Mouse (Mus musculus) MEL (cell line): ENCODE measurements around the gene Tgm1. TPM values are rescaled to one million over a fixed set of nuclear protein-coding genes. Genes with fewer than 3 reads are reported as not detected.

Source experiments
- DNase-seq: peaks from one replicate; pipeline ENCODE4 v3.0.0; 2011; ENCODE audit warnings: low read depth, low spot score
- H3K27ac ChIP-seq: 2 replicates; pipeline ENCODE4 v1.5.1; 2012; ENCODE audit warnings: low read depth, mild to moderate bottlenecking, control low read depth, low read length, moderate library complexity; ENCODE audit not compliant: control insufficient read depth
- H3K27me3 ChIP-seq, 2 experiments: fragments of 150-350 bp in 1 of 2; sonication (generic) in 1 of 2; 2 replicates each; pipeline ENCODE4 v1.6.1; 2012; ENCODE audit warnings: low read length in 2 of 2, mild to moderate bottlenecking in 2 of 2, improper control_type of control experiment in 1 of 2, moderate library complexity in 1 of 2; ENCODE audit not compliant: insufficient read depth in 2 of 2, control insufficient read depth in 1 of 2
- H3K36me3 ChIP-seq, 2 experiments: 2 replicates each; pipeline ENCODE4 v1.6.1; 2012 to 2014; ENCODE audit warnings: low read length in 2 of 2, improper control_type of control experiment in 1 of 2, inconsistent platforms in 1 of 2, mild to moderate bottlenecking in 1 of 2; ENCODE audit not compliant: insufficient read depth in 2 of 2, control insufficient read depth in 1 of 2
- H3K4me1 ChIP-seq, 2 experiments: fragments of 150-350 bp in 1 of 2; sonication (generic) in 1 of 2; 2 replicates each; pipeline ENCODE4 v1.6.1; 2012; ENCODE audit warnings: low read length in 2 of 2, improper control_type of control experiment in 1 of 2, mild to moderate bottlenecking in 1 of 2; ENCODE audit not compliant: insufficient read depth in 2 of 2, control insufficient read depth in 1 of 2
- H3K4me3 ChIP-seq, 2 experiments: fragments of 150-350 bp in 1 of 2; sonication (generic) in 1 of 2; 2 replicates each; pipeline ENCODE4 v1.5.1; 2012; ENCODE audit warnings: low read depth in 2 of 2, low read length in 2 of 2, mild to moderate bottlenecking in 2 of 2, moderate library complexity in 2 of 2, control low read depth in 1 of 2, improper control_type of control experiment in 1 of 2; ENCODE audit not compliant: control insufficient read depth in 1 of 2, insufficient read depth in 1 of 2
- H3K79me2 ChIP-seq: 2 replicates; pipeline ENCODE4 v1.6.1; 2012; ENCODE audit warnings: mild to moderate bottlenecking, low read length, moderate library complexity; ENCODE audit not compliant: control insufficient read depth, poor library complexity, insufficient read depth
- H3K9ac ChIP-seq: 2 replicates; pipeline ENCODE4 v1.6.1; 2012; ENCODE audit warnings: low read depth, mild to moderate bottlenecking, control low read depth, low read length, moderate library complexity; ENCODE audit not compliant: control insufficient read depth, poor library complexity, severe bottlenecking
- H3K9me3 ChIP-seq: fragments of 150-350 bp; sonication (generic); replicated peaks from 2 replicates; pipeline ENCODE4 v1.6.1; 2012; ENCODE audit warnings: mild to moderate bottlenecking, low read length, improper control_type of control experiment, moderate library complexity; ENCODE audit not compliant: insufficient read depth
- CHD2 ChIP-seq: IDR thresholded peaks from 2 replicates; pipeline ENCODE4 v1.6.1; 2011; ENCODE audit warnings: low read length, improper control_type of control experiment
- CTCF ChIP-seq, 3 experiments: IDR thresholded peaks in 2 of 3; conservative IDR thresholded peaks in 1 of 3; 2 replicates each; pipeline ENCODE4 v1.5.1; 2011 to 2012; ENCODE audit warnings: low read length in 3 of 3, low read depth in 2 of 3, mild to moderate bottlenecking in 2 of 3, improper control_type of control experiment in 1 of 3, inconsistent platforms in 1 of 3, mixed read lengths in 1 of 3, moderate library complexity in 1 of 3; ENCODE audit not compliant: control insufficient read depth in 1 of 3, insufficient read depth in 1 of 3, poor library complexity in 1 of 3, severe bottlenecking in 1 of 3
- E2F4 ChIP-seq: IDR thresholded peaks from 2 replicates; pipeline ENCODE4 v1.6.1; 2011; ENCODE audit warnings: low read depth, low read length, improper control_type of control experiment, borderline replicate concordance
- ELF1 ChIP-seq: IDR thresholded peaks from 2 replicates; pipeline ENCODE4 v1.6.1; 2014; ENCODE audit warnings: low read depth, mild to moderate bottlenecking, inconsistent platforms, low read length, improper control_type of control experiment, moderate library complexity
- ETS1 ChIP-seq: IDR thresholded peaks from 2 replicates; pipeline ENCODE4 v1.6.1; 2012; ENCODE audit warnings: low read depth, mild to moderate bottlenecking, inconsistent platforms, low read length, improper control_type of control experiment, moderate library complexity
- KAT2A ChIP-seq: conservative IDR thresholded peaks from 2 replicates; pipeline ENCODE4 v1.6.1; 2012; ENCODE audit warnings: low read depth, low read length, improper control_type of control experiment, inconsistent platforms
- MAX ChIP-seq: IDR thresholded peaks from 2 replicates; pipeline ENCODE4 v1.6.1; 2011; ENCODE audit warnings: low read length, improper control_type of control experiment
- MAZ ChIP-seq: IDR thresholded peaks from 2 replicates; pipeline ENCODE4 v1.6.1; 2012; ENCODE audit warnings: low read depth, mild to moderate bottlenecking, inconsistent platforms, low read length, improper control_type of control experiment
- MXI1 ChIP-seq: IDR thresholded peaks from 2 replicates; pipeline ENCODE4 v1.6.1; 2011; ENCODE audit warnings: mild to moderate bottlenecking, low read depth, low read length, improper control_type of control experiment
- MYC ChIP-seq: IDR thresholded peaks from 2 replicates; pipeline ENCODE4 v1.6.1; 2011; ENCODE audit warnings: low read depth, mild to moderate bottlenecking, low read length, improper control_type of control experiment, moderate library complexity
- NRF1 ChIP-seq: IDR thresholded peaks from 2 replicates; pipeline ENCODE4 v1.6.1; 2014; ENCODE audit warnings: low read depth, mild to moderate bottlenecking, inconsistent platforms, low read length, improper control_type of control experiment, moderate library complexity; ENCODE audit not compliant: poor library complexity, insufficient read depth, severe bottlenecking
- POLR2AphosphoS5 ChIP-seq: IDR thresholded peaks from 2 replicates; pipeline ENCODE4 v1.6.1; 2012; ENCODE audit warnings: low read depth, borderline replicate concordance, mild to moderate bottlenecking, inconsistent platforms, low read length, moderate library complexity, mixed read lengths
- RAD21 ChIP-seq: IDR thresholded peaks from 2 replicates; pipeline ENCODE4 v1.6.1; 2011; ENCODE audit warnings: mild to moderate bottlenecking, low read depth, low read length, improper control_type of control experiment
- RCOR1 ChIP-seq: IDR thresholded peaks from 2 replicates; pipeline ENCODE4 v1.6.1; 2012; ENCODE audit warnings: low read depth, mild to moderate bottlenecking, inconsistent platforms, low read length, improper control_type of control experiment
- SMC3 ChIP-seq: IDR thresholded peaks from 2 replicates; pipeline ENCODE4 v1.6.1; 2011; ENCODE audit warnings: low read depth, low read length, improper control_type of control experiment
- TBP ChIP-seq: IDR thresholded peaks from 2 replicates; pipeline ENCODE4 v1.8.0; 2011; ENCODE audit warnings: low read depth, low read length, improper control_type of control experiment
- TCF12 ChIP-seq: IDR thresholded peaks from 2 replicates; pipeline ENCODE4 v1.6.1; 2014; ENCODE audit warnings: low read depth, mild to moderate bottlenecking, inconsistent platforms, low read length, improper control_type of control experiment, moderate library complexity
- UBTF ChIP-seq: IDR thresholded peaks from 2 replicates; pipeline ENCODE4 v1.6.1; 2012; ENCODE audit warnings: low read depth, mild to moderate bottlenecking, inconsistent platforms, low read length, improper control_type of control experiment, moderate library complexity, borderline replicate concordance; ENCODE audit not compliant: insufficient read depth
- USF2 ChIP-seq, 2 experiments: IDR thresholded peaks; 2 replicates each; pipeline ENCODE4 v1.6.1; 2011 to 2012; ENCODE audit warnings: improper control_type of control experiment in 2 of 2, low read length in 2 of 2, borderline replicate concordance in 1 of 2, inconsistent platforms in 1 of 2, low read depth in 1 of 2, mild to moderate bottlenecking in 1 of 2; ENCODE audit not compliant: insufficient read depth in 1 of 2
- ZC3H11A ChIP-seq: IDR thresholded peaks from 2 replicates; pipeline ENCODE4 v1.6.1; 2012; ENCODE audit warnings: low read depth, mild to moderate bottlenecking, inconsistent platforms, low read length, improper control_type of control experiment
- ZNF384 ChIP-seq: IDR thresholded peaks from 2 replicates; pipeline ENCODE4 v1.6.1; 2012; ENCODE audit warnings: low read depth, mild to moderate bottlenecking, inconsistent platforms, low read length, improper control_type of control experiment
- polyA plus RNA-seq, 2 experiments: library from polyadenylated mRNA; stranded (reverse) in 1 of 2; unstranded in 1 of 2; fragments of >175 nt in 1 of 2; fragments of >200 nt in 1 of 2; gene quantifications; 2 replicates each; pipeline versions ENCODE4 v1.2.1 to v1.2.4; 2012; ENCODE audit warnings: low replicate concordance in 2 of 2, low read depth in 1 of 2; ENCODE audit not compliant: insufficient read length in 2 of 2, insufficient read depth in 1 of 2, missing spikeins in 1 of 2
- total RNA-seq: library from RNA; depleted of rRNA; stranded (reverse); fragments of 300-350 nt; gene quantifications from 2 replicates; pipeline ENCODE4 v1.2.3, GENCODE M21; 2012

The Tgm1 gene
- total and polyA plus RNA-seq, 3 experiments: 6.2 to 11.4 TPM; not detected in 1

DNA sequence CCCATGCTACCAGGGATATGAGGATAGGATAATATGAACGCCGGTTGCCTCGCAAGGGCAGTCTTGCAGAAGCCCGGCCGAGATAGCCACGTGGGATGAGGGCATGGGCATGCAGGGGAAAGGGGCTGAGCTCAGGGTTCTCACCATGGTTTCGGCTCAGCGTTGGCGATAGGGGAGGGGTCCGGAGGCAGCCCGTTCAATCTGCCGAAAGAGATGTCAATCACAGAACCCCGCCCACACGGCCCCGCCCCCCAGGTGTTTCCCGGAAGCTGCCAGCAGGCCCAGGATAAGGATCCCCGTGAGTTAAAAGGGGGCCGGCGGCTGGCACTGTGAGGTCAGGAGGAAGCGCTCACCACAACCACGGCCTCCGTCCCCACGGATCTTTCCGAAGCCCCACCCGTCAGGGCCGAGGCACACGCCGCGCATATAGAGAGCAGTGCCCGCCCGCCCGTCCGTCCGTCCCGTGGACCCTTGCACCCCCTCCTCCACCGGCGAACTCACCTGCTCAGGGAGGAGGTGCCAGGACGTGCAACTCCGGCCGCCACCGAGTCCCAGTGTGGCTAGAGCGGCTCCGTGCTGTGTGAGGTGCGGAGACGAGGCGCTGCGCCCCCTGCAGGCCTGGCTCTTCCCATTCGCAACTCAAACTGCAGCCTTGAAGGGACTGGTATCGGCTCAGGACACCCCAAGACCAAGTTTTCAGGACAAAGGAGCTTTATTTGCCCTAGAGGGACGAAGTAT lies 8.1 kb upstream of the Tgm1 start, which contains the start of gene Rabggta (continued):
- TF ChIP-seq NRF1: no peak
- TF ChIP-seq MYC: peak; percentile 62
- TF ChIP-seq RCOR1: 0 out of 2 replicates have a peak, but pooled peaks have one; percentile 4
- no peak for TF ChIP-seq ZC3H11A

DNA sequence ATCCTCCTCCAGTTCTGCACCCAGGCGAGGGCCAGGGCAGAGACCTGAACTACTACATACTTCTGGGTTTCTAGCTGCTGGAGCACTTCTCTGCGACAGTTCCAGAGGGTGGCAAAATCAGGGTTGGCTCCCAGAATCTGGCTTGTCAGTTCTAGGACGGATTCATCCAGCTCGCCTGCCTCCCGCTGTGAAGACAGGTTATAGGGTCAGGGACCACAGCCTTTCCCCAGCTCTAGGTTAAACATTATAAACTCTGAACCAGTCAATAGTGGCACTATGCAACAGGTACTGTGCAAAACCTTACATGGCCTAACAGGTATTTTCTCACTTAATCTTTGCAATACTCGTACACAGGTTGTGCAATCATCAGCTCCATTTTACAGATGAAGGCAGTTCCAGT lies 7.3 kb upstream of the Tgm1 start:
- H3K36me3 ChIP-seq: peaks cover 0 to 14% of the 10 kb centered on the region in 2 experiments; a peak in 2 of 4 replicates
- no peak overlapping the region for H3K27ac ChIP-seq

DNA sequence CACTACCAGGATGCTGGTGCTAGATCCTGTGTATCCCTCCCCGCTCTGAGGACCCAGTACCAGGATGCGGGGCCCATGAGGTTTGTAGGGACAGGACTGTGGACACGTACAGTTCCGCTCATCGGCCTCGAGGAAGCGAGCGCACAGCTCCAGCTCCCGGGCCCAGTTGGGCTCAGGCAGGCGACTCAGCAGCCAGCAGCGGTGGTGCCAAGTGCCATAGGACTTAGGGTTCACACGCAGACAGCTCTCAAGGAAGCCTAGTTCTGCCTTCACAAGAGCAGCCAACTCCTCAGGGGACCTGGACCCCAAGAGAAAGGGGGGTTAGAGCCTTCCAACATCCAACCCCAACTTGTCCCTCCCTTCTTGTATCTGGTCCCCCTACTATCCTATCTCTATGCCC lies 6.9 kb upstream of the Tgm1 start:
- Histone ChIP-seq H3K36me3 (peaks cover 0 to 14% of the 10 kb centered on the region in 2 experiments; a peak in 2 of 4 replicates), H3K4me3 (no peak overlapping the region), H3K9ac (no peak overlapping the region), H3K79me2 (peaks cover 2% of the 10 kb centered on the region; the same call in 1 of the 2 replicates), H3K9me3 (no peaks in the 10 kb centered on the region), H3K4me1 (peaks cover 11 to 12% of the 10 kb centered on the region in 2 experiments), H3K27me3 (no peaks in the 10 kb centered on the region), H3K27ac (no peak overlapping the region)
- DNase-seq: no peak
- TF ChIP-seq CHD2: no peak

More for the DNA sequence above, 7.3 kb upstream of the Tgm1 start:
- no peak for DNase-seq
- no peaks in the 10 kb centered on the region for H3K9me3 ChIP-seq
- H3K4me1 ChIP-seq: peaks cover 11 to 12% of the 10 kb centered on the region in 2 experiments
- peak overlapping the region; percentile 83 for H3K9ac ChIP-seq
- H3K4me3 ChIP-seq: peak overlapping the region; percentile 84 to 90; a peak in 3 of 4 replicates
- H3K79me2 ChIP-seq: peaks cover 2% of the 10 kb centered on the region; the same call in 1 of the 2 replicates
- H3K27me3 ChIP-seq: no peaks in the 10 kb centered on the region
- TF ChIP-seq ETS1 (no peak), KAT2A (no peak), ZNF384 (no peak)

DNA sequence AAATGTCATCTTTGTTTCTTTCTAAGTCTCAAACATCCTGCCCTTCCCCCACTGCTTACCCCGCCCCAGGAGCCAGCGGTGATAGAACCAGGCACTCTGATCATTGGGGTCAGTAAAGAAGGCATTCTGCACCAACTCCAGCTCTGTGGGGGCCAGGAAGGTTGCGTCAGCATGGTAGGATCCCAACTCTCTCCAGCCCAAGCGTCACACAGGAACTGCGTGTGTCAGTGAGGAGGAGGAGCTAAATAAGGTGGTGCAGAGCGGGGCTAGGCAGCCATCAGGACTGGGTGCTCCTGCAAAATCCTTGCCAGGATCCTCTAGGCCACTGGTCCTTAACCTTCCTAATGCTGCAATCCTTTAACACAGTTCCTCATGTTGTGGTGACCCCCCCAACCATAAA lies 6.0 kb upstream of the Tgm1 start:
- Histone ChIP-seq H3K4me3 (no peak overlapping the region), H3K27ac (no peak overlapping the region), H3K36me3 (peaks cover 0 to 18% of the 10 kb centered on the region in 2 experiments; a peak in 2 of 4 replicates), H3K9me3 (no peaks in the 10 kb centered on the region), H3K4me1 (peaks cover 11 to 15% of the 10 kb centered on the region in 2 experiments), H3K9ac (no peak overlapping the region), H3K79me2 (peaks cover 2% of the 10 kb centered on the region; the same call in 1 of the 2 replicates), H3K27me3 (no peaks in the 10 kb centered on the region)
- no peak for DNase-seq
- TF ChIP-seq UBTF (no peak), TCF12 (no peak), ETS1 (no peak), RCOR1 (no peak), POLR2AphosphoS5 (no peak), MAZ (no peak), ELF1 (no peak), E2F4 (no peak), MXI1 (no peak), TBP (no peak), CTCF (IDR thresholded peaks at IDR 0.05 in 2 of 3, conservative IDR thresholded peaks at IDR 0.05 in 1 of 3; ENCODE audit: control insufficient read depth in 1 of 3, insufficient read depth in 1 of 3, low read depth in 2 of 3, low read length in 3 of 3, poor library complexity in 1 of 3, severe bottlenecking in 1 of 3) (no peak), MYC (no peak), MAX (no peak), CHD2 (no peak), SMC3 (no peak), USF2 (IDR thresholded peaks at IDR 0.05; ENCODE audit: borderline replicate concordance in 1 of 2, insufficient read depth in 1 of 2, low read depth in 1 of 2, low read length in 2 of 2) (no peak), RAD21 (no peak)
